Mouse (Mus musculus) MEL (cell line): ENCODE data around the gene Pcnx2. TPM values are rescaled to one million over a fixed set of nuclear protein-coding genes. Genes with fewer than 3 reads are reported as not detected.

ENCODE experiments used
- DNase-seq: peaks from one replicate; pipeline ENCODE4 v3.0.0; 2011; ENCODE audit warnings: low read depth, low spot score
- H3K27ac ChIP-seq: 2 replicates; pipeline ENCODE4 v1.5.1; 2012; ENCODE audit warnings: low read depth, mild to moderate bottlenecking, control low read depth, low read length, moderate library complexity; ENCODE audit not compliant: control insufficient read depth
- H3K27me3 ChIP-seq, 2 experiments: fragments of 150-350 bp in 1 of 2; sonication (generic) in 1 of 2; 2 replicates each; pipeline ENCODE4 v1.6.1; 2012; ENCODE audit warnings: low read length in 2 of 2, mild to moderate bottlenecking in 2 of 2, improper control_type of control experiment in 1 of 2, moderate library complexity in 1 of 2; ENCODE audit not compliant: insufficient read depth in 2 of 2, control insufficient read depth in 1 of 2
- H3K36me3 ChIP-seq, 2 experiments: 2 replicates each; pipeline ENCODE4 v1.6.1; 2012 to 2014; ENCODE audit warnings: low read length in 2 of 2, improper control_type of control experiment in 1 of 2, inconsistent platforms in 1 of 2, mild to moderate bottlenecking in 1 of 2; ENCODE audit not compliant: insufficient read depth in 2 of 2, control insufficient read depth in 1 of 2
- H3K4me1 ChIP-seq, 2 experiments: fragments of 150-350 bp in 1 of 2; sonication (generic) in 1 of 2; 2 replicates each; pipeline ENCODE4 v1.6.1; 2012; ENCODE audit warnings: low read length in 2 of 2, improper control_type of control experiment in 1 of 2, mild to moderate bottlenecking in 1 of 2; ENCODE audit not compliant: insufficient read depth in 2 of 2, control insufficient read depth in 1 of 2
- H3K4me3 ChIP-seq, 2 experiments: fragments of 150-350 bp in 1 of 2; sonication (generic) in 1 of 2; 2 replicates each; pipeline ENCODE4 v1.5.1; 2012; ENCODE audit warnings: low read depth in 2 of 2, low read length in 2 of 2, mild to moderate bottlenecking in 2 of 2, moderate library complexity in 2 of 2, control low read depth in 1 of 2, improper control_type of control experiment in 1 of 2; ENCODE audit not compliant: control insufficient read depth in 1 of 2, insufficient read depth in 1 of 2
- H3K79me2 ChIP-seq: 2 replicates; pipeline ENCODE4 v1.6.1; 2012; ENCODE audit warnings: mild to moderate bottlenecking, low read length, moderate library complexity; ENCODE audit not compliant: control insufficient read depth, poor library complexity, insufficient read depth
- H3K9ac ChIP-seq: 2 replicates; pipeline ENCODE4 v1.6.1; 2012; ENCODE audit warnings: low read depth, mild to moderate bottlenecking, control low read depth, low read length, moderate library complexity; ENCODE audit not compliant: control insufficient read depth, poor library complexity, severe bottlenecking
- H3K9me3 ChIP-seq: fragments of 150-350 bp; sonication (generic); replicated peaks from 2 replicates; pipeline ENCODE4 v1.6.1; 2012; ENCODE audit warnings: mild to moderate bottlenecking, low read length, improper control_type of control experiment, moderate library complexity; ENCODE audit not compliant: insufficient read depth
- CHD1 ChIP-seq: IDR thresholded peaks from 2 replicates; pipeline ENCODE4 v1.6.1; 2012; ENCODE audit warnings: low read depth, mild to moderate bottlenecking, inconsistent platforms, low read length, improper control_type of control experiment
- CTCF ChIP-seq, 3 experiments: IDR thresholded peaks in 2 of 3; conservative IDR thresholded peaks in 1 of 3; 2 replicates each; pipeline ENCODE4 v1.5.1; 2011 to 2012; ENCODE audit warnings: low read length in 3 of 3, low read depth in 2 of 3, mild to moderate bottlenecking in 2 of 3, improper control_type of control experiment in 1 of 3, inconsistent platforms in 1 of 3, mixed read lengths in 1 of 3, moderate library complexity in 1 of 3; ENCODE audit not compliant: control insufficient read depth in 1 of 3, insufficient read depth in 1 of 3, poor library complexity in 1 of 3, severe bottlenecking in 1 of 3
- E2F4 ChIP-seq: IDR thresholded peaks from 2 replicates; pipeline ENCODE4 v1.6.1; 2011; ENCODE audit warnings: low read depth, low read length, improper control_type of control experiment, borderline replicate concordance
- ELF1 ChIP-seq: IDR thresholded peaks from 2 replicates; pipeline ENCODE4 v1.6.1; 2014; ENCODE audit warnings: low read depth, mild to moderate bottlenecking, inconsistent platforms, low read length, improper control_type of control experiment, moderate library complexity
- EP300 ChIP-seq, 2 experiments: IDR thresholded peaks; 2 replicates each; pipeline ENCODE4 v1.6.1; 2011; ENCODE audit warnings: improper control_type of control experiment in 2 of 2, low read length in 2 of 2, low read depth in 1 of 2, mild to moderate bottlenecking in 1 of 2
- ETS1 ChIP-seq: IDR thresholded peaks from 2 replicates; pipeline ENCODE4 v1.6.1; 2012; ENCODE audit warnings: low read depth, mild to moderate bottlenecking, inconsistent platforms, low read length, improper control_type of control experiment, moderate library complexity
- GABPA ChIP-seq: IDR thresholded peaks from 2 replicates; pipeline ENCODE4 v1.6.1; 2012; ENCODE audit warnings: low read depth, mild to moderate bottlenecking, inconsistent platforms, low read length, improper control_type of control experiment, moderate library complexity
- HCFC1 ChIP-seq: IDR thresholded peaks from 2 replicates; pipeline ENCODE4 v1.6.1; 2012; ENCODE audit warnings: low read depth, mild to moderate bottlenecking, inconsistent platforms, low read length, improper control_type of control experiment, moderate library complexity
- JUND ChIP-seq: IDR thresholded peaks from 2 replicates; pipeline ENCODE4 v1.6.1; 2011; ENCODE audit warnings: low read depth, mild to moderate bottlenecking, improper control_type of control experiment, low read length
- KAT2A ChIP-seq: conservative IDR thresholded peaks from 2 replicates; pipeline ENCODE4 v1.6.1; 2012; ENCODE audit warnings: low read depth, low read length, improper control_type of control experiment, inconsistent platforms
- MAFK ChIP-seq: IDR thresholded peaks from 2 replicates; pipeline ENCODE4 v1.6.1; 2011; ENCODE audit warnings: low read depth, mild to moderate bottlenecking, low read length, improper control_type of control experiment, borderline replicate concordance
- MAX ChIP-seq: IDR thresholded peaks from 2 replicates; pipeline ENCODE4 v1.6.1; 2011; ENCODE audit warnings: low read length, improper control_type of control experiment
- MAZ ChIP-seq: IDR thresholded peaks from 2 replicates; pipeline ENCODE4 v1.6.1; 2012; ENCODE audit warnings: low read depth, mild to moderate bottlenecking, inconsistent platforms, low read length, improper control_type of control experiment
- MXI1 ChIP-seq: IDR thresholded peaks from 2 replicates; pipeline ENCODE4 v1.6.1; 2011; ENCODE audit warnings: mild to moderate bottlenecking, low read depth, low read length, improper control_type of control experiment
- NELFE ChIP-seq: IDR thresholded peaks from 2 replicates; pipeline ENCODE4 v1.6.1; 2011; ENCODE audit warnings: low read depth, low read length, improper control_type of control experiment
- NRF1 ChIP-seq: IDR thresholded peaks from 2 replicates; pipeline ENCODE4 v1.6.1; 2014; ENCODE audit warnings: low read depth, mild to moderate bottlenecking, inconsistent platforms, low read length, improper control_type of control experiment, moderate library complexity; ENCODE audit not compliant: poor library complexity, insufficient read depth, severe bottlenecking
- POLR2A ChIP-seq, 2 experiments: IDR thresholded peaks; 2 replicates each; pipeline ENCODE4 v1.6.1; 2011 to 2012; ENCODE audit warnings: low read length in 2 of 2, mild to moderate bottlenecking in 2 of 2, control low read depth in 1 of 2, improper control_type of control experiment in 1 of 2, low read depth in 1 of 2, moderate library complexity in 1 of 2; ENCODE audit not compliant: control insufficient read depth in 1 of 2, insufficient read depth in 1 of 2, poor library complexity in 1 of 2
- POLR2AphosphoS2 ChIP-seq: IDR thresholded peaks from 2 replicates; pipeline ENCODE4 v1.6.1; 2011; ENCODE audit warnings: low read length, improper control_type of control experiment
- RAD21 ChIP-seq: IDR thresholded peaks from 2 replicates; pipeline ENCODE4 v1.6.1; 2011; ENCODE audit warnings: mild to moderate bottlenecking, low read depth, low read length, improper control_type of control experiment
- RCOR1 ChIP-seq: IDR thresholded peaks from 2 replicates; pipeline ENCODE4 v1.6.1; 2012; ENCODE audit warnings: low read depth, mild to moderate bottlenecking, inconsistent platforms, low read length, improper control_type of control experiment
- SIN3A ChIP-seq: IDR thresholded peaks from 2 replicates; pipeline ENCODE4 v1.6.1; 2012; ENCODE audit warnings: low read length, improper control_type of control experiment, inconsistent platforms
- SMC3 ChIP-seq: IDR thresholded peaks from 2 replicates; pipeline ENCODE4 v1.6.1; 2011; ENCODE audit warnings: low read depth, low read length, improper control_type of control experiment
- TAL1 ChIP-seq: IDR thresholded peaks from 2 replicates; pipeline ENCODE4 v1.6.1; 2012; ENCODE audit warnings: mild to moderate bottlenecking, inconsistent platforms, low read length, moderate library complexity, mixed read lengths
- TBP ChIP-seq: IDR thresholded peaks from 2 replicates; pipeline ENCODE4 v1.8.0; 2011; ENCODE audit warnings: low read depth, low read length, improper control_type of control experiment
- TCF12 ChIP-seq: IDR thresholded peaks from 2 replicates; pipeline ENCODE4 v1.6.1; 2014; ENCODE audit warnings: low read depth, mild to moderate bottlenecking, inconsistent platforms, low read length, improper control_type of control experiment, moderate library complexity
- USF1 ChIP-seq: IDR thresholded peaks from 2 replicates; pipeline ENCODE4 v1.6.1; 2014; ENCODE audit warnings: low read depth, mild to moderate bottlenecking, inconsistent platforms, low read length, improper control_type of control experiment, moderate library complexity
- USF2 ChIP-seq, 2 experiments: IDR thresholded peaks; 2 replicates each; pipeline ENCODE4 v1.6.1; 2011 to 2012; ENCODE audit warnings: improper control_type of control experiment in 2 of 2, low read length in 2 of 2, borderline replicate concordance in 1 of 2, inconsistent platforms in 1 of 2, low read depth in 1 of 2, mild to moderate bottlenecking in 1 of 2; ENCODE audit not compliant: insufficient read depth in 1 of 2
- ZC3H11A ChIP-seq: IDR thresholded peaks from 2 replicates; pipeline ENCODE4 v1.6.1; 2012; ENCODE audit warnings: low read depth, mild to moderate bottlenecking, inconsistent platforms, low read length, improper control_type of control experiment
- ZMIZ1 ChIP-seq: IDR thresholded peaks from 2 replicates; pipeline ENCODE4 v1.6.1; 2012; ENCODE audit warnings: low read depth, mild to moderate bottlenecking, inconsistent platforms, low read length, improper control_type of control experiment, moderate library complexity
- ZNF384 ChIP-seq: IDR thresholded peaks from 2 replicates; pipeline ENCODE4 v1.6.1; 2012; ENCODE audit warnings: low read depth, mild to moderate bottlenecking, inconsistent platforms, low read length, improper control_type of control experiment
- polyA plus RNA-seq, 2 experiments: library from polyadenylated mRNA; stranded (reverse) in 1 of 2; unstranded in 1 of 2; fragments of >175 nt in 1 of 2; fragments of >200 nt in 1 of 2; gene quantifications; 2 replicates each; pipeline versions ENCODE4 v1.2.1 to v1.2.4; 2012; ENCODE audit warnings: low replicate concordance in 2 of 2, low read depth in 1 of 2; ENCODE audit not compliant: insufficient read length in 2 of 2, insufficient read depth in 1 of 2, missing spikeins in 1 of 2
- total RNA-seq: library from RNA; depleted of rRNA; stranded (reverse); fragments of 300-350 nt; gene quantifications from 2 replicates; pipeline ENCODE4 v1.2.3, GENCODE M21; 2012

Gene Pcnx2
- total and polyA plus RNA-seq, 3 experiments = 0.04 TPM; not detected in 2

GRCm38 (mm10) chr8:125776314-125776713 is 121.8 kb downstream of the Pcnx2 start:
- Histone ChIP-seq H3K27me3 (no peaks in the 10 kb centered on the region), H3K4me3 (no peak overlapping the region), H3K36me3 (no peaks in the 10 kb centered on the region), H3K79me2 (no peaks in the 10 kb centered on the region), H3K4me1 (no peaks in the 10 kb centered on the region), H3K9ac (no peak overlapping the region), H3K27ac (no peak overlapping the region), H3K9me3 (no peaks in the 10 kb centered on the region)
- TF ChIP-seq GABPA (no peak), ELF1 (no peak), RAD21 (no peak), CHD1 (no peak), TBP (no peak), E2F4 (no peak), RCOR1 (no peak), MXI1 (no peak), MAZ (no peak), HCFC1 (no peak), ZMIZ1 (no peak), NRF1 (no peak), TAL1 (no peak), TCF12 (no peak), ZNF384 (no peak), ZC3H11A (no peak), POLR2A (IDR thresholded peaks at IDR 0.05; ENCODE audit: control insufficient read depth in 1 of 2, insufficient read depth in 1 of 2, low read depth in 1 of 2, low read length in 2 of 2, poor library complexity in 1 of 2) (no peak), POLR2AphosphoS2 (no peak)
- DNase-seq = no peak

- no peak overlapping the region for H3K9ac ChIP-seq
- no peak overlapping the region for H3K4me3 ChIP-seq
- TF ChIP-seq ELF1 (no peak), MAX (no peak), ETS1 (no peak), KAT2A (no peak), NELFE (no peak), SIN3A (no peak), ZNF384 (no peak), POLR2A (IDR thresholded peaks at IDR 0.05; ENCODE audit: control insufficient read depth in 1 of 2, insufficient read depth in 1 of 2, low read depth in 1 of 2, low read length in 2 of 2, poor library complexity in 1 of 2) (no peak), JUND (no peak), USF2 (IDR thresholded peaks at IDR 0.05; ENCODE audit: borderline replicate concordance in 1 of 2, insufficient read depth in 1 of 2, low read depth in 1 of 2, low read length in 2 of 2) (no peak), HCFC1 (no peak), TCF12 (no peak), EP300 (IDR thresholded peaks at IDR 0.05; ENCODE audit: low read depth in 1 of 2, low read length in 2 of 2) (no peak), TBP (no peak), USF1 (no peak), CTCF (IDR thresholded peaks at IDR 0.05 in 2 of 3, conservative IDR thresholded peaks at IDR 0.05 in 1 of 3; ENCODE audit: control insufficient read depth in 1 of 3, insufficient read depth in 1 of 3, low read depth in 2 of 3, low read length in 3 of 3, poor library complexity in 1 of 3, severe bottlenecking in 1 of 3) (no peak), MAFK (no peak), SMC3 (no peak)
- H3K4me1 ChIP-seq = no peaks in the 10 kb centered on the region
- no peaks in the 10 kb centered on the region for H3K79me2 ChIP-seq
- H3K27ac ChIP-seq = no peak overlapping the region
- no peak for DNase-seq
- H3K9me3 ChIP-seq = no peaks in the 10 kb centered on the region
- no peaks in the 10 kb centered on the region for H3K27me3 ChIP-seq
- H3K36me3 ChIP-seq = no peaks in the 10 kb centered on the region
Measured at GRCm38 (mm10) chr8:125775031-125775430, 123.1 kb downstream of the Pcnx2 start.
